Mouse (Mus musculus) mouse trophoblast stem cell (cell line): Measurements from ENCODE around the gene Rps2.
"Not testable (repeated sequence)": the region's sequence is repeated elsewhere in the genome, so short reads cannot be mapped to it uniquely, and the experiment has no call there.

Experiments used
- in situ Hi-C, 2 experiments: fragments of 300-500 bp; cut with MseI, MboI; formaldehyde crosslinking; loops; 2 replicates in 1 of 2; 3 replicates in 1 of 2; pipeline ENCODE4 v1.15.1; 2025

Gene Rps2

GRCm38 (mm10) chr17:24705821-24706220, 12.1 kb upstream of the Rps2 start:
- in situ Hi-C loops, result no loop called here

- in situ Hi-C loops, result no loop called here
Observed at GRCm38 (mm10) chr17:24706982-24707800, 10.7 kb upstream of the Rps2 start, which contains the start of gene Tbl3. TSS of gene Tbl3 (minus strand) at chr17:24707660.

GRCm38 (mm10) chr17:24707801-24708425, 10.0 kb upstream of the Rps2 start:
- in situ Hi-C loops, result no loop called here

GRCm38 (mm10) chr17:24708646-24709045, 9.3 kb upstream of the Rps2 start:
- in situ Hi-C loops, result no loop called here

- in situ Hi-C loops, result no loop called here
Observed at GRCm38 (mm10) chr17:24715556-24715955, 2.4 kb upstream of the Rps2 start.

- in situ Hi-C loops, result no loop called here
Observed at GRCm38 (mm10) chr17:24716166-24716682, 1.7 kb upstream of the Rps2 start.

GRCm38 (mm10) chr17:24718938-24719337, 1.0 kb downstream of the Rps2 start:
- in situ Hi-C loops, result not testable (repeated sequence)

GRCm38 (mm10) chr17:24719494-24720222, 1.7 kb downstream of the Rps2 start:
- in situ Hi-C loops, result no loop called here

- in situ Hi-C loops, result not testable (repeated sequence)
Observed at GRCm38 (mm10) chr17:24720616-24721015, 2.7 kb downstream of the Rps2 start.

- in situ Hi-C loops, result not testable (repeated sequence)
Observed at GRCm38 (mm10) chr17:24721383-24721955, 3.6 kb downstream of the Rps2 start.

GRCm38 (mm10) chr17:24722220-24722924, 4.5 kb downstream of the Rps2 start:
- in situ Hi-C loops, result no loop called here

- in situ Hi-C loops, result no loop called here
Observed at GRCm38 (mm10) chr17:24723122-24723880, 5.4 kb downstream of the Rps2 start.

- in situ Hi-C loops, result no loop called here
Observed at GRCm38 (mm10) chr17:24723881-24724180, 5.9 kb downstream of the Rps2 start.

GRCm38 (mm10) chr17:24724184-24724583, 6.3 kb downstream of the Rps2 start, which contains the start of gene Ndufb10:
TSS of gene Ndufb10 (minus strand) at chr17:24724478.
- in situ Hi-C loops, result no loop called here

GRCm38 (mm10) chr17:24725637-24726390, 7.9 kb downstream of the Rps2 start:
- in situ Hi-C loops, result no loop called here

GRCm38 (mm10) chr17:24727618-24728017, 9.7 kb downstream of the Rps2 start, which contains the start of gene Rpl3l:
TSS of gene Rpl3l (plus strand) at chr17:24727820.
- in situ Hi-C loops, result no loop called here

GRCm38 (mm10) chr17:24728184-24728583, 10.3 kb downstream of the Rps2 start:
- in situ Hi-C loops, result no loop called here

- in situ Hi-C loops, result no loop called here
Observed at GRCm38 (mm10) chr17:24729067-24729466, 11.2 kb downstream of the Rps2 start.

- in situ Hi-C loops, result no loop called here
Observed at GRCm38 (mm10) chr17:24730787-24731186, 12.9 kb downstream of the Rps2 start.
